Mouse (Mus musculus) heart, embryonic 13.5 days (tissue): ENCODE data around the gene Cyp2w1. TPM values are rescaled to one million over a fixed set of nuclear protein-coding genes. Genes with fewer than 3 reads are reported as not detected.
"Not testable (repeated sequence)": the region's sequence is repeated elsewhere in the genome, so short reads cannot be mapped to it uniquely, and the experiment has no call there.

Experiments
- ATAC-seq: fragments of 200-750 bp; cut with Nextera tagmentation; 2 replicates; pipeline ENCODE4 v1.8.0; 2017; ENCODE audit warnings: moderate TSS enrichment; ENCODE audit not compliant: insufficient number of reproducible peaks, low FRiP score, low TSS enrichment; ENCODE audit errors: extremely low read depth
- H3K27ac ChIP-seq: fragments of 300-500 bp; sonication (generic); replicated peaks from 2 replicates; pipeline ENCODE4 v1.5.1; 2015; ENCODE audit warnings: moderate library complexity, mild to moderate bottlenecking, inconsistent platforms
- H3K27me3 ChIP-seq: fragments of 300-500 bp; sonication (generic); replicated peaks from 2 replicates; pipeline ENCODE4 v1.6.1; 2015; ENCODE audit warnings: mild to moderate bottlenecking, inconsistent platforms
- H3K36me3 ChIP-seq: fragments of 300-500 bp; sonication (generic); 2 replicates; pipeline ENCODE4 v1.6.1; 2015; ENCODE audit warnings: mild to moderate bottlenecking, inconsistent platforms
- H3K4me1 ChIP-seq: fragments of 300-500 bp; sonication (generic); 2 replicates; pipeline ENCODE4 v1.6.1; 2015; ENCODE audit warnings: inconsistent platforms
- H3K4me2 ChIP-seq: fragments of 300-500 bp; sonication (generic); 2 replicates; pipeline ENCODE4 v1.6.1; 2015; ENCODE audit warnings: inconsistent platforms, mild to moderate bottlenecking, moderate library complexity
- H3K4me3 ChIP-seq: fragments of 300-500 bp; sonication (generic); 2 replicates; pipeline ENCODE4 v1.5.1; 2015; ENCODE audit warnings: moderate library complexity, mild to moderate bottlenecking, inconsistent platforms
- H3K9ac ChIP-seq: fragments of 300-500 bp; sonication (generic); 2 replicates; pipeline ENCODE4 v1.6.1; 2015; ENCODE audit warnings: inconsistent platforms, mild to moderate bottlenecking, moderate library complexity
- H3K9me3 ChIP-seq: fragments of 300-500 bp; sonication (generic); 2 replicates; pipeline ENCODE4 v1.6.1; 2016; ENCODE audit warnings: inconsistent platforms
- WGBS: fragments of 180-500 bp; shearing (Covaris S2); methylation state at CpG from one replicate; pipeline ENCODE4 v1.1.7; 2015; ENCODE audit warnings: mixed read lengths; 5-methylcytosine and 5-hydroxymethylcytosine counted together
- polyA plus RNA-seq: library from polyadenylated mRNA; unstranded; fragments of >200 nt; fragmentation: Nextera tagmentation; extraction: Ambion mirVana; gene quantifications from 2 replicates; pipeline ENCODE4 v1.2.1, GENCODE M21; 2015

Cyp2w1 gene
- polyA plus RNA-seq, 1 experiment from 2014 or later, result not detected

- H3K27me3 ChIP-seq, result no peaks in the 10 kb centered on the region
- H3K36me3 ChIP-seq, result peaks cover 18% of the 10 kb centered on the region
- 69% methylated on average over 17 of the region's 17 CpGs for WGBS
- H3K4me1 ChIP-seq, result peaks cover 72% of the 10 kb centered on the region
- peak overlapping the region; percentile 81 for H3K27ac ChIP-seq
- no peak for ATAC-seq
- no peaks in the 10 kb centered on the region for H3K9me3 ChIP-seq
- peak overlapping the region; percentile 53 for H3K4me2 ChIP-seq
- H3K4me3 ChIP-seq, result no peak overlapping the region
- H3K9ac ChIP-seq, result peak overlapping the region; percentile 64
Measured at GRCm38 (mm10) chr5:139388694-139389675, 36.6 kb downstream of the Cyp2w1 start.

DNA sequence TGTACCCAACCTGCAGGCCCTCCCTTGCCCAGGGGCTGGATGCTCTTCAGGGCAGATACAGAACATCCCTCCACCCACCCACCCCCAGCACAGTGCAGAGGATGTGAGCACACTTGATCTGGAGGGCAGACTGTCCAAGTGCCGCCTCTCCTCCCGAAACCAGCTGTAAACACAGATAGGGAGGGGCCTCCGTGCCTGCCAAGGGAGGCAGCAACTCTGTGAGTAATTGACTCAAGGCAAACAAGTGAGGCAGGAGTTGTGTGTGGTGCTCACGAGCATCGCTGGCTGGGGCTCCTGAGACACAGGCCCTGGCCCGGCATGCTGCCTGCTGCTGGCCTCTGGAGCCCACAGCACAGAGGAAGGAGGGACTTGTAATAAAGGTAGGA, 37.3 kb downstream of the Cyp2w1 start:
- 24% methylated on average over 6 of the region's 6 CpGs for WGBS
- Histone ChIP-seq H3K4me1 (peaks cover 71% of the 10 kb centered on the region), H3K36me3 (peaks cover 23% of the 10 kb centered on the region), H3K27ac (peak overlapping the region; percentile 81), H3K4me2 (peak overlapping the region; percentile 53), H3K9ac (peak overlapping the region; percentile 60), H3K9me3 (no peaks in the 10 kb centered on the region), H3K27me3 (no peaks in the 10 kb centered on the region), H3K4me3 (peak overlapping the region; percentile 24)
- peak; percentile 70 for ATAC-seq

DNA sequence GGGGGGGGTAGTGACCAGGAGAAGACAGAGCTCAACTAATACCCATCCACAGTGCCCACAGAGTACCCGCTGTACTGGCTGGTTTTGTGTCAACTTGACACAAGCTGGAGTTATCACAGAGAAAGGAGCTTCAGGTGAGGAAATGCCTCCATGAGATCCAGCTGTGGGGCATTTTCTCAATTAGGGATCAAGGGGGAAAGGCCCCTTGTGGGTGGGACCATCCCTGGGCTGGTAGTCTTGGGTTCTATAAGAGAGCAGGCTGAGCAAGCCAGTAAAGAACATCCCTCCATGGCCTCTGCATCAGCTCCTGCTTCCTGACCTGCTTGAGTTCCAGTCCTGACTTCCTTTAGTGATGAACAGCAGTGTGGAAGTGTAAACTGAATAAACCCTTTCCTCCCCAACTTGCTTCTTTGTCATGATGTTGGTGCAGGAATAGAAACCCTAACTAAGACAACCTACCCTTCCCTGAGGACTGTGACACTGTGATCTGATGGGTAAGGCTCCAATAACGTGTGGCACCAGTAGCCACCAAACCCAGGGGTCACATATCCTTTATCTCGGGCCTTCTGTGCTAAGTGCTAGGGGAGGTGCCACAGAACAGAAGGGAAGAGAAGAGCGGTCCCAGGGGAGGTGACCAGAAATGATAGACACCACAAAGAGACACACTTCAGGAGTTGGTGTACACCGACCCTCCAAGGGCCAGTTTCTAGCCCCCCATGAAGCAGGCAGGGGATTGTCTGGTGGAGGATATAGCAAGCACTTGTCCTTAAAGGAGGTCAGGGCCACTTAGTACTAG, 38.1 kb downstream of the Cyp2w1 start:
- ATAC-seq, H3K9me3 ChIP-seq, H3K27me3 ChIP-seq: not testable (repeated sequence)
- 55% methylated on average over 5 of the region's 5 CpGs for WGBS
- H3K4me3 ChIP-seq, result peak overlapping the region; percentile 24
- peaks cover 63% of the 10 kb centered on the region for H3K4me1 ChIP-seq
- peak overlapping the region; percentile 60 for H3K9ac ChIP-seq
- H3K4me2 ChIP-seq, result peak overlapping the region; percentile 53
- H3K27ac ChIP-seq, result peak overlapping the region; percentile 81
- H3K36me3 ChIP-seq, result peaks cover 23% of the 10 kb centered on the region

- no peak for ATAC-seq
- peak overlapping the region; percentile 24 for H3K4me3 ChIP-seq
- H3K27ac ChIP-seq, result peak overlapping the region; percentile 31; the same call in 1 of the 2 replicates
- H3K9me3 ChIP-seq, result no peaks in the 10 kb centered on the region
- H3K4me2 ChIP-seq, result peak overlapping the region; percentile 51
- 71% methylated on average over 11 of the region's 11 CpGs for WGBS
- peak overlapping the region; percentile 50 for H3K9ac ChIP-seq
- peaks cover 53% of the 10 kb centered on the region for H3K4me1 ChIP-seq
- no peaks in the 10 kb centered on the region for H3K27me3 ChIP-seq
- peaks cover 23% of the 10 kb centered on the region for H3K36me3 ChIP-seq
Measured at GRCm38 (mm10) chr5:139391309-139391990, 39.0 kb downstream of the Cyp2w1 start.

- Histone ChIP-seq H3K4me2 (peak overlapping the region; percentile 51; the same call in 1 of the 2 replicates), H3K36me3 (peaks cover 23% of the 10 kb centered on the region), H3K27me3 (no peaks in the 10 kb centered on the region), H3K9me3 (no peaks in the 10 kb centered on the region), H3K4me3 (no peak overlapping the region), H3K9ac (no peak overlapping the region), H3K27ac (no peak overlapping the region), H3K4me1 (peaks cover 55% of the 10 kb centered on the region)
- no peak for ATAC-seq
- 90% methylated on average over 37 of the region's 37 CpGs for WGBS
Measured at GRCm38 (mm10) chr5:139392219-139393196, 40.1 kb downstream of the Cyp2w1 start.

DNA sequence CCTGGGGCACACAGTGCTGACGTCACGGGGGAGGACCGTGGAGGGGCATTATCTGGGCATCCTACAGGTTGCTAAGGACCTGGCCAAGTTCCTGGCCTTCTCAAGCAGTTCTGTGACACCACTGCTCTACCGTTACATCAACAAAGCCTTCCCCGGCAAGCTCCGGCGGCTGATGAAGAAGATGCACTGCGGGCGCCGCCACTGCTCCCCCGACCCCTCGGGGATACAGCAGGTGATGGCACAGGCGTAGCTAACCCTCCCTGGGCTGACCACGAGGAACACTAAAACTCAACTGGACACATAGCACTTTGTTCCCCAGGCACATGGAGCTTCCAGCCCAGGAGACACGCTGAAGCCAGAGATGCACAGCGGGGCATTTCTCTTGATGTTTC, 40.8 kb downstream of the Cyp2w1 start:
- H3K9me3 ChIP-seq, result no peaks in the 10 kb centered on the region
- peaks cover 23% of the 10 kb centered on the region for H3K36me3 ChIP-seq
- H3K9ac ChIP-seq, result no peak overlapping the region
- peaks cover 55% of the 10 kb centered on the region for H3K4me1 ChIP-seq
- H3K27me3 ChIP-seq, result no peaks in the 10 kb centered on the region
- ATAC-seq, result no peak
- no peak overlapping the region for H3K27ac ChIP-seq
- no peak overlapping the region for H3K4me2 ChIP-seq
- whole genome bisulfite sequencing, result 91% methylated on average over 16 of the region's 16 CpGs
- H3K4me3 ChIP-seq, result no peak overlapping the region

DNA sequence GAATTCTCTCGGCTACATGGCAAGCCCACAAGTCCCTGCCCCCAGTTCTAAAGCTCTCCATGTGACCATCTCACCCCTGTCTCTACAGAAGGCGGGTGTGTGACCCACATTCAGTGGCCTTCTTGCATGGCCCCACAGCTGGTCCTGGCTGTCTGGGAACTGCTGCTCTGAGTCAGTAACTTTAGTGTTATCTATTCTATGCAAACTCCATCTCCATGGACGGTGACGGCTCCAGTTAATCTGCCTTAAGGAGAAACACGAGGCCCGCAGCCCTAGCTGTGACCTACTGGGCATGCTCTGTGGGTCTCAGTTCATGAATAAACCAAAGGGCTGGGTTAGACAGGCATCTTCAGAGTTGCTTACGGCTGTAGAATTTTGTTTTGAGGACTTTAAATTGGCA, 42.0 kb downstream of the Cyp2w1 start:
- H3K9ac ChIP-seq, result 0 out of 2 replicates have a peak overlapping the region, but pooled peaks have one; percentile 28
- no peaks in the 10 kb centered on the region for H3K27me3 ChIP-seq
- H3K36me3 ChIP-seq, result peaks cover 23% of the 10 kb centered on the region
- no peak overlapping the region for H3K4me3 ChIP-seq
- ATAC-seq, result no peak
- 58% methylated on average over 7 of the region's 7 CpGs for WGBS
- no peak overlapping the region for H3K4me2 ChIP-seq
- H3K27ac ChIP-seq, result no peak overlapping the region
- H3K9me3 ChIP-seq, result no peaks in the 10 kb centered on the region
- peaks cover 51% of the 10 kb centered on the region for H3K4me1 ChIP-seq

- no peaks in the 10 kb centered on the region for H3K27me3 ChIP-seq
- H3K36me3 ChIP-seq, result peaks cover 23% of the 10 kb centered on the region
- no peak overlapping the region for H3K4me2 ChIP-seq
- no peak overlapping the region for H3K4me3 ChIP-seq
- ATAC-seq, result no peak
- H3K9ac ChIP-seq, result no peak overlapping the region
- peaks cover 43% of the 10 kb centered on the region for H3K4me1 ChIP-seq
- WGBS, result 87% methylated on average over 4 of the region's 4 CpGs
- H3K27ac ChIP-seq, result no peak overlapping the region
- H3K9me3 ChIP-seq, result no peaks in the 10 kb centered on the region
Measured at GRCm38 (mm10) chr5:139395528-139395927, 43.1 kb downstream of the Cyp2w1 start.

DNA sequence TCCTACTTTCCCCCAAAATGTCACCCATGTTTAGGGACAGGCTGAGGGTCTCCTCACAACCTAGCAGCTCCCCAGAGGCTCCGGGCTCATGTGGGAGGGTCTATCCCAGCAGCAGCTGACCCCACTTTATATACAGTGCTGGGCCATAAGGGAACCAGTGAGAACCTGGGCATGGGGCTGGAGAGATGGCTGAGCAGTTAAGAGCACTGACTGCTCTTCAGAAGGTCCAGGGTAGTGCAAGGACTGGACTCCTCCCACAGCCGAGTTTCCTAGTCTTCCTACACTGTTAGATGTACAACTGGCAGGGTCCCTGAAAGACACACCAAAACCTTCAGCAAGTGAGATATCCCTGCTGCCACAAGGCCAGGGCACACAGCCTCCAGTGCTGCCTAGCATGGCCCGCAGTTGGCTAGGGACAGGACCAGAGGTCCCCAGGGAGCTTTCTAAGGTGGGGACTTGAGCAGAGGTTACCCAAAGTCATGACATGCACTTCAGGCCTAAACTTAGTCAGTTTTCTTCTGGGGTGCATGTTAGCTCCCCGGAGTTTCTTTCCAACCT, 45.0 kb downstream of the Cyp2w1 start:
- no peak for ATAC-seq
- Histone ChIP-seq H3K36me3 (peaks cover 21% of the 10 kb centered on the region), H3K4me3 (no peak overlapping the region), H3K27me3 (no peaks in the 10 kb centered on the region), H3K9me3 (no peaks in the 10 kb centered on the region), H3K9ac (peak overlapping the region; percentile 54), H3K4me1 (peaks cover 27% of the 10 kb centered on the region), H3K4me2 (no peak overlapping the region), H3K27ac (peak overlapping the region; percentile 67)
- 79% methylated on average over 4 of the region's 4 CpGs for WGBS
